Mouse (Mus musculus) kidney, adult 2 months (tissue): ENCODE results near the gene Ap2a2.

Source experiments
- CTCF ChIP-seq: fragments of 200-500 bp; conservative IDR thresholded peaks from 2 replicates; pipeline ENCODE4 v1.5.1; 2011; ENCODE audit warnings: low read depth, mild to moderate bottlenecking, control low read depth, low read length, moderate library complexity, mixed read lengths; ENCODE audit not compliant: insufficient read depth, insufficient read length
- POLR2A ChIP-seq: fragments of 200-500 bp; IDR thresholded peaks from one replicate; pipeline ENCODE4 v1.6.1; 2011; ENCODE audit warnings: low read depth, low read length, control low read depth

- TF ChIP-seq CTCF (no peak), POLR2A (no peak)
These were observed 67.3 kb downstream of the Ap2a2 start for GRCm38 (mm10) chr7:141629241-141629640.
